Mouse (Mus musculus) kidney, postnatal 0 days (tissue): Measurements from ENCODE around the gene Lats1. TPM values are rescaled to one million over a fixed set of nuclear protein-coding genes. Genes with fewer than 3 reads are reported as not detected.
"Not testable (repeated sequence)": the region's sequence is repeated elsewhere in the genome, so short reads cannot be mapped to it uniquely, and the experiment has no call there.

Experiments used
- ATAC-seq: fragments of 200-750 bp; cut with Nextera tagmentation; replicated peaks from 2 replicates; pipeline ENCODE4 v1.8.0; 2017; ENCODE audit warnings: low read depth, moderate number of reproducible peaks, moderate TSS enrichment, moderate library complexity; ENCODE audit not compliant: low FRiP score
- DNase-seq: peaks from one replicate; pipeline ENCODE4 v3.0.0-alpha.2; 2016; ENCODE audit warnings: low spot score
- H3K27ac ChIP-seq: fragments of 300-500 bp; sonication (generic); 2 replicates; pipeline ENCODE4 v1.5.1; 2014; ENCODE audit warnings: mild to moderate bottlenecking
- H3K27me3 ChIP-seq: fragments of 300-500 bp; sonication (generic); 2 replicates; pipeline ENCODE4 v1.6.1; 2014; ENCODE audit warnings: low read length, mixed read lengths; ENCODE audit not compliant: insufficient read depth
- H3K36me3 ChIP-seq: fragments of 300-500 bp; sonication (generic); 2 replicates; pipeline ENCODE4 v1.6.1; 2014; ENCODE audit warnings: low read length, mixed read lengths; ENCODE audit not compliant: insufficient read depth
- H3K4me1 ChIP-seq: fragments of 300-500 bp; sonication (generic); replicated peaks from 2 replicates; pipeline ENCODE4 v1.6.1; 2014; ENCODE audit warnings: antibody characterized with exemption, low read length, mixed read lengths; ENCODE audit not compliant: insufficient read depth
- H3K4me2 ChIP-seq: fragments of 300-500 bp; sonication (generic); 2 replicates; pipeline ENCODE4 v1.6.1; 2014; ENCODE audit warnings: mild to moderate bottlenecking, low read length, moderate library complexity, mixed read lengths
- H3K4me3 ChIP-seq: fragments of 300-500 bp; sonication (generic); replicated peaks from 2 replicates; pipeline ENCODE4 v1.5.1; 2014; ENCODE audit warnings: low read depth, low read length
- H3K9ac ChIP-seq: fragments of 300-500 bp; sonication (generic); 2 replicates; pipeline ENCODE4 v1.6.1; 2014; ENCODE audit warnings: low read depth, low read length
- H3K9me3 ChIP-seq: fragments of 300-500 bp; sonication (generic); replicated peaks from 2 replicates; pipeline ENCODE4 v1.6.1; 2016; ENCODE audit warnings: low read length, inconsistent platforms, mixed read lengths
- CTCF ChIP-seq: IDR thresholded peaks from 2 replicates; pipeline ENCODE4 v1.5.1; 2016; ENCODE audit warnings: antibody characterized with exemption, low read depth, mild to moderate bottlenecking, moderate library complexity
- WGBS: fragments of 180-500 bp; shearing (Covaris S2); extraction: QIAGEN DNeasy Blood & Tissue Kit; methylation state at CpG from one replicate; pipeline ENCODE4 v1.1.7; 2014; 5-methylcytosine and 5-hydroxymethylcytosine counted together
- polyA plus RNA-seq: library from polyadenylated mRNA; unstranded; fragments of >200 nt; fragmentation: Nextera tagmentation; extraction: Ambion mirVana; gene quantifications from 2 replicates; pipeline ENCODE4 v1.2.1, GENCODE M21; 2015

Lats1 gene
- polyA plus RNA-seq, 1 experiment from 2014 or later: 7.3 TPM

DNA sequence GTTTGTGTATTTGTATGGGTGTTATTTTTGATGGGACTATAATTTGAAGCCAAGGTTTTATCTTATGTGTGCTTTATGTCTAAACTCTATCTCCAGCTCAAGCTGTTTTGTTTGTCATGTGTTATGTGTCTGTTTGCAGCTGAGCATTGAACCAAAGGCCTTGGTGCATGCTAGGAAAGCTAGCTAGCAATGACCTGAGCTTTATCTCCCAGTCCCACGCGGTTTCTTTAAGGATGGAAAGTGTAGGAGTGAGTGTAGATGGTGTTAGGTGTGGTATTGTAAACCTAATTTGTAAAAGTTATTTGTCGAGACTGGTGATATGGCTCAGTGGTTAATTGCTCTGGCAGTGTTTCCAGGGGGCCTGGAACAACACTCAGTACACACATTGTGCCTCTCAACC lies 56.9 kb downstream of the Lats1 start:
- DNase-seq: no peak
- 49% methylated on average over 3 of the region's 3 CpGs for WGBS
- no peaks in the 10 kb centered on the region for H3K9me3 ChIP-seq

DNA sequence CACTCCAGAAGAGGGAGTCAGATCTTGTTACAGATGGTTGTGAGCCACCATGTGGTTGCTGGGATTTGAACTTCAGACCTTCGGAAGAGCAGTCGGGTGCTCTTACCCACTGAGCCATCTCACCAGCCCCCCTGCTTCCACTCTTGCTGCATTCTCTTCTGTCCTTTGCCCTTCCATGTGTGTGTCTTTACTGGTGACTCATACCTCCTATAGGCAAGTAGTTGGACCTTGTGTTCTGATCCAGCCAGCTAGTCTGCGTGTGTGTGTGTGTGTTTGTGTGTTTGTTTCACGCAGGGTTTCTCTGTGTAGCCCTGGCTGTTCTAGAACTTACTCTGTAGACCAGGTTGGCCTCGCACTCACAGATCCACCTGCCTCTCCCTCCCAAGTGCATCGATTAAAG lies 64.5 kb downstream of the Lats1 start:
- H3K4me2 ChIP-seq, H3K4me3 ChIP-seq, H3K9ac ChIP-seq, H3K9me3 ChIP-seq, DNase-seq, H3K4me1 ChIP-seq, H3K27ac ChIP-seq, H3K27me3 ChIP-seq: not testable (repeated sequence)
- 92% methylated on average over 6 of the region's 6 CpGs for WGBS
- peaks cover 36% of the 10 kb centered on the region; the same call in 1 of the 2 replicates for H3K36me3 ChIP-seq
- ATAC-seq: 0 out of 2 replicates have a peak, but pooled peaks have one; percentile 49

More for the DNA sequence above, 56.9 kb downstream of the Lats1 start:
- no peak overlapping the region for H3K9ac ChIP-seq
- peaks cover 6% of the 10 kb centered on the region; the same call in 1 of the 2 replicates for H3K36me3 ChIP-seq
- H3K4me1 ChIP-seq: 0 out of 2 replicates have a peak, but pooled peaks cover 4% of the 10 kb centered on the region
- H3K27ac ChIP-seq: no peak overlapping the region
- H3K4me2 ChIP-seq: no peak overlapping the region
- H3K4me3 ChIP-seq: no peak overlapping the region
- ATAC-seq: no peak
- TF ChIP-seq CTCF: no peak
- H3K27me3 ChIP-seq: no peaks in the 10 kb centered on the region

DNA sequence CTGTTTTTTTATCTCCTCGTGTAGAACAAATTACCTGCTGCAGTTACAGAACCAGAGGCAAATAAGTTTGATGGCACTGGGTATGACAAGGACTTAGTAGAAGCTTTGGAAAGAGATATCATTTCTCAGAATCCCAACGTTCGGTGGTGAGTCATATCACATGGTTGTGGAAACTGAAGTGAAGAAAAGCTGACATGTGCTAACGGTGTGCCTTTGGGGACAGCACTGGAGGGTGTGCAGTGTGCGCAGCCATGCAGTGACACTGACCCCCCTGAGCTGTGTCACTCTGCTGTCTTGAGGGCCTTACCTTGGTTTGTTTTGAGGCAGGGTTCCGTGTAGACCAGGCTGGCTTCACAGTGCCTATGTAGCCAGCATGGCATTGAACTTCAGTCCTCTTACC lies 67.7 kb downstream of the Lats1 start:
- 90% methylated on average over 6 of the region's 6 CpGs for WGBS
- H3K4me3 ChIP-seq: no peak overlapping the region
- H3K27me3 ChIP-seq: no peaks in the 10 kb centered on the region
- H3K36me3 ChIP-seq: peaks cover 27% of the 10 kb centered on the region; the same call in 1 of the 2 replicates
- H3K9ac ChIP-seq: no peak overlapping the region
- TF ChIP-seq CTCF: no peak
- no peak overlapping the region for H3K27ac ChIP-seq
- no peaks in the 10 kb centered on the region for H3K9me3 ChIP-seq
- no peak overlapping the region for H3K4me2 ChIP-seq
- DNase-seq: no peak
- no peak for ATAC-seq
- no peaks in the 10 kb centered on the region for H3K4me1 ChIP-seq

DNA sequence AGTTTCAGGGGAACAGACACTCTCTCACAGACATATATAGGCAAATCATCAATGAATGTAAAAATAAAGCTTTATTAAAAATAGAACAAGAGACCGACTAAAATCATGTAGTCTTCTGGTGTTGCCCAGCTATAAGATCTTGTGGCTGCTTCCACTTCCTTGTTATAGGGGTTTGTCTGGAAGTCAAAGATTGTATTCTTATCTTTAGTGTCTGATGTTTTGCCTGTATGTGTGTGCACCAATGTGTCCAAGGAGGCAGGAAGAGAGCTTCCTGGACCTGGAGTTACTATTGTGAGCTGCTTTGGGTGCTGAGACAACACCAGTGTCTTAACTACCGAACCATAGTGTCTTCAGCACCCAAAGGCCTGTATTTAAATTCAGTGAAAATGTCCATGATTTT lies 76.5 kb downstream of the Lats1 start:
- Histone ChIP-seq H3K9me3 (no peaks in the 10 kb centered on the region), H3K9ac (no peak overlapping the region), H3K4me3 (no peak overlapping the region), H3K4me2 (no peak overlapping the region), H3K27me3 (no peaks in the 10 kb centered on the region), H3K4me1 (no peaks in the 10 kb centered on the region), H3K36me3 (peaks cover 43% of the 10 kb centered on the region), H3K27ac (no peak overlapping the region)
- WGBS: 87% methylated on average over 2 of the region's 2 CpGs
- ATAC-seq: no peak
- no peak for TF ChIP-seq CTCF
- no peak for DNase-seq

Other genes with a start within 250 kb of the Lats1 start
- 0.79 and 1.5 TPM in 2 replicates for gene Ulbp1, start 207.6 kb upstream of the Lats1 start, polyA plus RNA-seq
- 0.91 and 1.0 TPM in 2 replicates for gene Lrp11, start 91.4 kb upstream of the Lats1 start, polyA plus RNA-seq
- gene Nup43, start 13.7 kb upstream of the Lats1 start, polyA plus RNA-seq: 32.7 and 36.1 TPM in 2 replicates
- gene Pcmt1, start 78 bp upstream of the Lats1 start, polyA plus RNA-seq: 94.2 and 106 TPM in 2 replicates
- 46.0 and 49.4 TPM in 2 replicates for gene Katna1, start 44.8 kb downstream of the Lats1 start, polyA plus RNA-seq
- 158 and 165 TPM in 2 replicates for gene Ginm1, start 111.6 kb downstream of the Lats1 start, polyA plus RNA-seq
- 32.2 and 33.4 TPM in 2 replicates for gene Ppil4, start 111.7 kb downstream of the Lats1 start, polyA plus RNA-seq
- gene Zc3h12d, start 151.3 kb downstream of the Lats1 start, polyA plus RNA-seq: 0.29 TPM in 2 replicates